Mouse (Mus musculus): ENCODE data around the gene Zfp91.

Gene Zfp91

DNA sequence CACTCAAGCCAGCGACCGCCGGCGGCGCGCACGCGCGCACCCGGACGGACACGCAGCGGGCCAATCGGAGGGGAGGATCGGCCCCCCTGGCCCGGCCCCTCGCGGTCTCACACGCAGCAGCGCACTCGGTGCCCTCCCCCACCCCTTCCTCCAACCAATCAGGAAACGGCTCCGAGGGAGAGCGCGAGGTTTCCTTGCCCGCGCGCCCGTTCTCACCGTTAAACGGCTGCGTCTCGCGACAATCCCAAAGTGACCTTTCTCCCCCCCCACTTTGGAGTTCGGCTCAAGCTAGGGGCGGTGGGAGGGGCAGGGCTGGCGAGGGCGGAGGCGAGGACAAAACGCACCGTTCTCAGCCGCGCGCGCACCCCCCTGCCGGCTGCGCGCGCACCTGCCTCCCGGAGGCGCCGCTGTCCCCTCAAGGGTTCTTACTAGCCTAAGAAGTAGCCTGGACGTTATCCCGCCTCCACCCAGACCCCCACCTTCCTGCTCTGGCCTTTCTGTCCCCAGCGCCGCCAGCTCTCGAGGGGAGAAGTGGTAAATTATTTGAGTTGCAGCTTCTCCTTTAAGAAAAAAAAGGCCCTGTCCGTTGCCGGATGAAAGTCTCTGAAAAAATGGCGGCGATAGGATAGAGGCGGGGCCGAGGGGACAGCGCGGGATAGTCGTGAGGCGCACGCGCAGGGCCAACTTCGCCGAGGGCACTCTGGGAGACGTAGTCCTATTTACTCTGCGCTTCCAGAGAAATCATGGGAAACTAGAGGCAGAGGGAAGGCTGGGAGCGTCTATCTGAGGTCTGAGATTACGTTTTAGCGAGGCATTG is at the start of gene Zfp91, which contains the start of gene Lpxn:
Zfp91 (minus strand) TSS at position 616 of the 817 bp plus-strand sequence.
Lpxn (plus strand) TSS at position 683 of the 817 bp plus-strand sequence.
- DNase-seq (ENCODE audit: low spot score): peak; percentile 94

DNA sequence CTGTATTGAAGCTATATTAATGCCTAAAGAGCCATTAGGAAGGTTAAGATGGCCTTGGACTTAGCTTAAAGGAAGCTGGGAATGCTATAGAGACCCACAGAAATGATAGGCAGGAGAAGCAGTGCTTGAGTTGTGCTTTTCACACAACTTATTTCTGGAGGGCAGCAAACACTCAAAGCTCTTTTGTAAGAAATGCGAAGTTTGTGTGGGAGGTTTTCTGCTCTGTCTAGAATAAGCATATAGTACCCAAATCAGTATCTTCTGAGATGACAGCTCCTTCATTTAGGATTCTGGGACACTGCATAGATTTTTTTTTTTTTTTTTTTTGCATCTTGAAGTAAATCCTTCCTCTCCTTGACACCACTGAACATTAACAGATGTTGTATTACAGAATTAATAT is 42.6 kb upstream of the Zfp91 start:
- DNase-seq (ENCODE audit: low spot score): no peak

GRCm38 (mm10) chr19:12833625-12834024 is 37.7 kb upstream of the Zfp91 start:
- DNase-seq (ENCODE audit: low spot score): peak; percentile 24

DNA sequence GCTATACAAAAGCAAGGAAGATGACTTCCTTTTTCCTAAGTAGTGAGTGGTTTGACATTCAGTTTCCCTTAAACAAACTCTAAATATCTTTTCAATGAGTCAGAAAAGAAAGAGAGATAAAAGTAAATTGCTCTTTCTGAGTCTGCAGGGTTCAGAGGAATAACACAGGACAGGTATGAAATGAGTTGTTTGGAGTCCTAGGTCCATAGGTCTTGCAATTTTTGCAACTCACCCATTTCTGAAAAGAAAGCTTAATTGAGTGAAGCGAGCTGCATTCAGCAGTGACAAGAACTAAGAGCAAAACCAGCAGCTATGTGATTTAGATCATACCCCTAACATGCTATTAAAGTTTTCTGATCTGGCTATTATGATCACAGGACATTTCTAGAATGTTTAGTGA is 35.6 kb upstream of the Zfp91 start:
- no peak for DNase-seq (ENCODE audit: low spot score)

DNA sequence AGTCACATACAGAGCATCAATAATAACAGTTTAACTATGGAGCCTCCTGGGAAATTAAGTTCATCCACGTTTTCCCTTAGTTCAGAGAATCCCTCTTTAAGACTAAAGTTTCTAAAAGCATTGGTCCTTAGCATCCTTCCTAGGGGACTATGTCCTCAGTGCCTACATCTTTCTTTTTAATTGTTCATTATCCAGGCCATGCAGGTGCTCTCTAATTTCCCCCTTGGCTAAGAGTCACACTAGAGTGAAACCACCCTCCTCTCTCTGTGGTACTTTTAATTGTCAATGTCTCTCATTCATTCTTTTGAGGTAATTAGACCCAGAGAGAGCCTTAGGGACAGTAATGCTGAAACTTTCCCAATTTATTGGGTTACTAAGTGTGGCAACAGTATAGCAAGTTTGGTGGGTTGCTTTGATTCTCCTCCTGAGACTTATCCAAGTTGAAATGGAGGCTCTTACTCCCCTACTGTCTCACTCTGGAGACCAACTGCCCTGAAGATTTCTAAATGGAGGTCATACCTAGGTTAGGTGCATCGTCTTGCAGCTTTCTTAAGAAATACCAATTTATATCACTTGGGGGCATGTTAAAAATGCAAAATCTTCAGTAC is 35.0 kb upstream of the Zfp91 start:
- no peak for DNase-seq (ENCODE audit: low spot score)

GRCm38 (mm10) chr19:12824549-12824948 is 28.6 kb upstream of the Zfp91 start:
- DNase-seq (ENCODE audit: low spot score): no peak

DNA sequence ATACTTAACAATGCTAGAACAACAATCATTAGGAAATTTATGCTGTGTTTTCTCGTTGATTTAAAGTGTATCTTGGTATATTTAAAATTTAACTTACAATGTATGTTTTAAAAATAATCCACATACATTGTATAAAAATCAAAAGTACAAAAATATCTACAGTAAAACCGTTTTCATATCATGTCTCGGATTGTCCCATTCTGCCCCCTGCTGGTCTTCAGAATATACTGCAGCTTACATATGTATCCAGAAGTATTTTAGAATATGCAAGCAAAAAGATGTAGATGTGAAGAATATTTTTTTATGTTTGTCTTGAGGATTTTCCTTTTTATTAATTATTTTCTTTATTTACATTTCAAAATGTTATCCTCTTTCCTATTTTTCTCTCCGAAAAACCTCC is 24.5 kb upstream of the Zfp91 start:
- no peak for DNase-seq (ENCODE audit: low spot score)

- no peak for DNase-seq (ENCODE audit: low spot score)
Measured at GRCm38 (mm10) chr19:12818507-12818906, 22.6 kb upstream of the Zfp91 start.

DNA sequence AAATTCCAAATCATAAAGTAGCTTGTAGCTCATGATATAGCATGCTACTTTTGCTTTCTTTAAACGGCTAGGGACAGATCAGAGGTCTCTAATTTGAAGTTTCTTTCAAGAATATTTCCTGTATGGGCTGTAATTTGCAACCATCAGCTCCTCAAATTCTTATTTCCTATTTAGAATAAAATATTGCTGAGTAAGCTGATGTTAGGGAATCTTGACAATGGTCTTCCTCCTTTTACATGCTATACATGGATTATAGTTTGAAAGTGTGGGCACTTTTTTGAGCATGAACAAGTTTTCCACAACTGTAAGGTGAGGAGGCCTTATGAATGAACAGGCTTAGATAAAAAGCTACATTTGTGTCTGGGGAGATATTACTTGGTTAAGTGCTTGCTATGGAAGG is 18.0 kb upstream of the Zfp91 start:
- DNase-seq (ENCODE audit: low spot score): no peak

GRCm38 (mm10) chr19:12812644-12813364 is 16.9 kb upstream of the Zfp91 start:
- no peak for DNase-seq (ENCODE audit: low spot score)

GRCm38 (mm10) chr19:12806214-12806613 is 10.3 kb upstream of the Zfp91 start:
- DNase-seq (ENCODE audit: low spot score): no peak

- no peak for DNase-seq (ENCODE audit: low spot score)
Measured at GRCm38 (mm10) chr19:12805730-12806129, 9.8 kb upstream of the Zfp91 start.

DNA sequence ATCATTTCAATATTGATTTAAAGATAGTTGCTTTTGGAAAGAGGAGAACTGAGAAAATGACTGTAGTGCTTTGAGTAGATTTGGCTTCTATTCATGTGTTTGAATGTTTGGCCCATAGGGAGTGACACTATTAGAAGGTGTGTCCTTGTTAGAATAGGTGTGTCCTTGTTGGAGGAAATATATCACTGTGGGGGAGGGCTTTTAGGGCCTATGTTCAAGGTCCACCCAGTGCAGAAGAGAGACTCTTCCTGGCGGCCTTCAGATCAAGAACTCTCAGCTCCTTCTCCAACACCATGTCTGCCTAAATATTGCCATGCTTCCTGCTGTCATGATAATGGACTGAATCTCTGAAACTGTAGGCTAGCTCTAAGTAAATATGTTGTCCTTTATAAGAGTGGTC is 8.3 kb upstream of the Zfp91 start:
- DNase-seq (ENCODE audit: low spot score): no peak

- DNase-seq (ENCODE audit: low spot score): no peak
Measured at GRCm38 (mm10) chr19:12802830-12803229, 6.9 kb upstream of the Zfp91 start.

GRCm38 (mm10) chr19:12801046-12801445 is 5.1 kb upstream of the Zfp91 start:
- DNase-seq (ENCODE audit: low spot score): no peak

- no peak for DNase-seq (ENCODE audit: low spot score)
Measured at GRCm38 (mm10) chr19:12800621-12801020, 4.7 kb upstream of the Zfp91 start.

GRCm38 (mm10) chr19:12799081-12799480 is 3.2 kb upstream of the Zfp91 start:
- no peak for DNase-seq (ENCODE audit: low spot score)

- no peak for DNase-seq (ENCODE audit: low spot score)
Measured at GRCm38 (mm10) chr19:12798404-12798803, 2.5 kb upstream of the Zfp91 start.

- no peak for DNase-seq (ENCODE audit: low spot score)
Measured at GRCm38 (mm10) chr19:12797071-12797470, 1.1 kb upstream of the Zfp91 start.

DNA sequence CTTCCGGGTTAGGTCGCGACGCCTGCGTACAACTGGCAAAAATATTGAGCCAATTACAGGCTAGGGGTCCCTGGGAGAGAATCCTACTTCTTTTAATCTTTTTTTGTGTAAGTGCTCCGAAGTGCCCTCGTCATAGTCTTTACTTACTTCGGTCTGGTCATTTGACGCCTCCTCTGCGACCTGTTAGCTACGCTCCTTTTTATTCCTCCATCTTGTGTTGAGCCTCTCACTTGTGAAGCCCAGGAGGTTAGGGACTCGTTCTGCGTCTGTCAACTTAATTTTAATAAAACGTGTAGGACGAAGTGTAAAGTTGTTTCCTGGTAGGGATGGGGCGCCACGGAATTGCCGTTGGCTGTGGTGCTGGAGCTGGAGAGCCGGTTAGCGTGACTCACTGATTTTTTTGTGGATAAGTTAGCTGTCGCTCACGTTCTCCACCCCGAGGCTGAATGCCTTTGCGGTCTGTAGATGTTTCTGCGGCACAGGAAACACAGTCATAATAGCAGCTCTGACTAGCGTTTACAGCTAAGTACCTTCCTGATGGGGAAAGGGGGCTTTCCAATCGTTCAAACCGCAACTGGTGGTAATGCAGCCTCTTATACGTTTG is 504 bp upstream of the Zfp91 start:
- no peak for DNase-seq (ENCODE audit: low spot score)

GRCm38 (mm10) chr19:12795110-12795509 is 816 bp downstream of the Zfp91 start:
- DNase-seq (ENCODE audit: low spot score): no peak

Data from layer of hippocampus, adult 9-10 months (tissue).